Mouse (Mus musculus): ENCODE data around the gene P2ry12. TPM values are rescaled to one million over a fixed set of nuclear protein-coding genes. Genes with fewer than 3 reads are reported as not detected.

The P2ry12 gene
- total RNA-seq, 1 experiment, result 0.09 TPM

DNA sequence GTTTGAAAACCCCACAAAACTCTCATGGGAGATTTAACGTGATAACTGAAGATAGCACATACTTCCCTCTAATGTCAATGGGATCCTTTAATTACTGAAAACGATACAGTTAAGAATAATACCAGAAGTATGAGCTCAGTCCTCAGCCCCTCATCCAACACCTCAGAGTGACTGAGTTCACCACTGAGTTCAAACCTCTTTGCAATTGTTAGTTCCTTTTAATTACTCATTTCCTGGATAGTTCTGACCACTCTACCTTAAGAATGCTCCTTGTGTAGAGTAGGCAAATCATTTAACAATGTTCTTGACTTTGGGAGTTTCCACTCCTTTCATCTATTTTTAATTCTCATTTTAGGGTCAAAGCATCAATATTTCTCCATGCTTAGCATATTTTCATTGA is 43.3 kb downstream of the P2ry12 start:
- Histone ChIP-seq H3K9ac (ENCODE audit: insufficient read depth, low read depth, low read length, poor library complexity, severe bottlenecking) (no peak overlapping the region), H3K9me3 (ENCODE audit: control insufficient read depth, insufficient read depth, low read depth, low read length) (no peaks in the 10 kb centered on the region), H3K4me3 (ENCODE audit: insufficient read depth in 1 of 2, low read depth in 1 of 2, low read length in 2 of 2, poor library complexity in 1 of 2, severe bottlenecking in 1 of 2) (no peak overlapping the region), H3K36me3 (ENCODE audit: control insufficient read depth, insufficient read depth, low read length, poor library complexity, severe bottlenecking) (no peaks in the 10 kb centered on the region), H3K4me1 (ENCODE audit: control insufficient read depth in 2 of 2, insufficient read depth in 2 of 2, low read length in 2 of 2, poor library complexity in 1 of 2) (no peaks in the 10 kb centered on the region), H3K27ac (ENCODE audit: insufficient read depth, low read depth, low read length, poor library complexity, severe bottlenecking) (no peak overlapping the region)
- in situ Hi-C loops (cut with MboI; ENCODE audit: low sequenced_read_pairs in 2 of 2, unreplicated experiment in 2 of 2), result no loop called here
- no peak for DNase-seq (ENCODE audit: low read depth, low spot score)
- TF ChIP-seq HCFC1 (IDR thresholded peaks at IDR 0.05; ENCODE audit: borderline replicate concordance, insufficient read depth, low read length) (no peak), CHD2 (IDR thresholded peaks at IDR 0.05; ENCODE audit: low read depth, low read length) (no peak), MAFK (IDR thresholded peaks at IDR 0.05; ENCODE audit: insufficient read depth, low read depth, low read length) (no peak), ZC3H11A (IDR thresholded peaks at IDR 0.05; ENCODE audit: borderline replicate concordance, low read depth, low read length) (no peak), ZNF384 (IDR thresholded peaks at IDR 0.05; ENCODE audit: low read depth, low read length) (no peak)

DNA sequence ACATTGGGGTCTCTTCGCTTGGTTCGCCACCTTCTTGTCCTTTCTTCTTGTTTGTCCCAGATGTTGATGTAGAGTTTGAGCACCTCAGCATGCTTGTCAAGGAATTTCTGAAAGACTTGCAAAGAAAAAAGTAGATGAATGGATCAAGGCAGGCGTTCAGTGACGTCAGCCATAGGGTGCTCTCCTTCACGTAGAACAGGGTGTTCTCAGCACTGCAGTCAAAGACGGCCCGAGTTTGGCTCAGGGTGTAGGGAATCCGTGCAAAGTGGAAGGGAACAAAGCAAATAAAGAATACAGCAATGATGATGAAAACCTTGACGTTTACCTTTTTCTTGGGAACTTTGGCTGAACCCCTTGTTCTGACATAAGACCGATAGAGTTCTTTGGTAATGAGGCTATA is 45.5 kb downstream of the P2ry12 start:
- DNase-seq (ENCODE audit: low read depth, low spot score), result no peak
- H3K4me3 ChIP-seq (ENCODE audit: insufficient read depth in 1 of 2, low read depth in 1 of 2, low read length in 2 of 2, poor library complexity in 1 of 2, severe bottlenecking in 1 of 2), result no peak overlapping the region
- TF ChIP-seq HCFC1 (IDR thresholded peaks at IDR 0.05; ENCODE audit: borderline replicate concordance, insufficient read depth, low read length) (no peak), ZNF384 (IDR thresholded peaks at IDR 0.05; ENCODE audit: low read depth, low read length) (no peak), ZC3H11A (IDR thresholded peaks at IDR 0.05; ENCODE audit: borderline replicate concordance, low read depth, low read length) (no peak), CHD2 (IDR thresholded peaks at IDR 0.05; ENCODE audit: low read depth, low read length) (no peak), MAFK (IDR thresholded peaks at IDR 0.05; ENCODE audit: insufficient read depth, low read depth, low read length) (no peak)
- no peak overlapping the region for H3K9ac ChIP-seq (ENCODE audit: insufficient read depth, low read depth, low read length, poor library complexity, severe bottlenecking)
- H3K36me3 ChIP-seq (ENCODE audit: control insufficient read depth, insufficient read depth, low read length, poor library complexity, severe bottlenecking), result no peaks in the 10 kb centered on the region
- H3K4me1 ChIP-seq (ENCODE audit: control insufficient read depth in 2 of 2, insufficient read depth in 2 of 2, low read length in 2 of 2, poor library complexity in 1 of 2), result no peaks in the 10 kb centered on the region
- no peak overlapping the region for H3K27ac ChIP-seq (ENCODE audit: insufficient read depth, low read depth, low read length, poor library complexity, severe bottlenecking)
- no peaks in the 10 kb centered on the region for H3K9me3 ChIP-seq (ENCODE audit: control insufficient read depth, insufficient read depth, low read depth, low read length)
- in situ Hi-C loops (cut with MboI; ENCODE audit: low sequenced_read_pairs in 2 of 2, unreplicated experiment in 2 of 2), result no loop called here

DNA sequence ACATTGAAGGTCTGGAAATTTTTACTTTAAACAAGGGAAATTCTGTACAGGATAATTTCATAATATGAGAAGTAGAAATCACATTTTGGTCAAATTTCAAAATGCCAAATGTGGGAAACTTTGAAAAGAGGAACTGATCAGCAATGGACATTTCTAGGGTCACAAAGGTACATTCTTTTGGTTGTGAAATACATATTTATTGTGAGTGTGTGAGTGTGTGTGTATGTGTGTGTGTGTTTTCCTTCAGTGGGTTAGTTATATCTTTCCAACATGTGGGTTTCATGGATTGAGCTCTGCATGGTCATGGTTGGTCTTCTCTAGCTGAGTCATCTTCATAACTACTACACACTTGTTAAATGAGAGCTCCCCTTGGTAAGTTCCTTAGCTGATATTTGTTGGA is 50.3 kb downstream of the P2ry12 start:
- no peak overlapping the region for H3K27ac ChIP-seq (ENCODE audit: insufficient read depth, low read depth, low read length, poor library complexity, severe bottlenecking)
- no peak overlapping the region for H3K4me3 ChIP-seq (ENCODE audit: insufficient read depth in 1 of 2, low read depth in 1 of 2, low read length in 2 of 2, poor library complexity in 1 of 2, severe bottlenecking in 1 of 2)
- no peak for DNase-seq (ENCODE audit: low read depth, low spot score)
- TF ChIP-seq CHD2 (IDR thresholded peaks at IDR 0.05; ENCODE audit: low read depth, low read length) (no peak), ZNF384 (IDR thresholded peaks at IDR 0.05; ENCODE audit: low read depth, low read length) (no peak), MAFK (IDR thresholded peaks at IDR 0.05; ENCODE audit: insufficient read depth, low read depth, low read length) (no peak), HCFC1 (IDR thresholded peaks at IDR 0.05; ENCODE audit: borderline replicate concordance, insufficient read depth, low read length) (no peak), ZC3H11A (IDR thresholded peaks at IDR 0.05; ENCODE audit: borderline replicate concordance, low read depth, low read length) (no peak)
- in situ Hi-C loops (cut with MboI; ENCODE audit: low sequenced_read_pairs in 2 of 2, unreplicated experiment in 2 of 2), result no loop called here
- H3K36me3 ChIP-seq (ENCODE audit: control insufficient read depth, insufficient read depth, low read length, poor library complexity, severe bottlenecking), result no peaks in the 10 kb centered on the region
- no peak overlapping the region for H3K9ac ChIP-seq (ENCODE audit: insufficient read depth, low read depth, low read length, poor library complexity, severe bottlenecking)
- no peaks in the 10 kb centered on the region for H3K9me3 ChIP-seq (ENCODE audit: control insufficient read depth, insufficient read depth, low read depth, low read length)
- no peaks in the 10 kb centered on the region for H3K4me1 ChIP-seq (ENCODE audit: control insufficient read depth in 2 of 2, insufficient read depth in 2 of 2, low read length in 2 of 2, poor library complexity in 1 of 2)

DNA sequence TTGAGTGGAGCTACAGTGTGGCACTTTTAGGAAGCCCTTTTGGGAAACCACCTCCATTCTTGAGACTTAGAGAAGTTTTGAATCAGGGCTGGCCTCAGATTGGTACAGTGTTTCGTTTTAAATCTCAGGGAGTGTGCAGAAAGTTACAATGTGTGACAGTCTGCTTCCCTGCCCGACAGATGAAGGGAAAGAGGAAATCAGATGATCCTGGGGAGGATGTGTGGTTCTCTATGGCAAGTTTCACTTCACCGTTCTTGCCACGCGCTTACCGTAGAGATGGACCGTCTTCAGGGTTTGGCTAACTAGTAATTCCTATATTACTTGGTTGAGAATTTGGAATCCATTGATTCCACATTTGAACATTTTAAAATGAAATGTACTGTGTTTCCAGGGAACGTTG is 50.9 kb downstream of the P2ry12 start:
- in situ Hi-C loops (cut with MboI; ENCODE audit: low sequenced_read_pairs in 2 of 2, unreplicated experiment in 2 of 2), result no loop called here
- H3K9me3 ChIP-seq (ENCODE audit: control insufficient read depth, insufficient read depth, low read depth, low read length), result no peaks in the 10 kb centered on the region
- DNase-seq (ENCODE audit: low read depth, low spot score), result no peak
- H3K4me3 ChIP-seq (ENCODE audit: insufficient read depth in 1 of 2, low read depth in 1 of 2, low read length in 2 of 2, poor library complexity in 1 of 2, severe bottlenecking in 1 of 2), result no peak overlapping the region
- no peak overlapping the region for H3K27ac ChIP-seq (ENCODE audit: insufficient read depth, low read depth, low read length, poor library complexity, severe bottlenecking)
- no peak overlapping the region for H3K9ac ChIP-seq (ENCODE audit: insufficient read depth, low read depth, low read length, poor library complexity, severe bottlenecking)
- no peaks in the 10 kb centered on the region for H3K4me1 ChIP-seq (ENCODE audit: control insufficient read depth in 2 of 2, insufficient read depth in 2 of 2, low read length in 2 of 2, poor library complexity in 1 of 2)
- TF ChIP-seq MAFK (IDR thresholded peaks at IDR 0.05; ENCODE audit: insufficient read depth, low read depth, low read length) (no peak), ZC3H11A (IDR thresholded peaks at IDR 0.05; ENCODE audit: borderline replicate concordance, low read depth, low read length) (no peak), ZNF384 (IDR thresholded peaks at IDR 0.05; ENCODE audit: low read depth, low read length) (no peak), CHD2 (IDR thresholded peaks at IDR 0.05; ENCODE audit: low read depth, low read length) (no peak), HCFC1 (IDR thresholded peaks at IDR 0.05; ENCODE audit: borderline replicate concordance, insufficient read depth, low read length) (no peak)
- no peaks in the 10 kb centered on the region for H3K36me3 ChIP-seq (ENCODE audit: control insufficient read depth, insufficient read depth, low read length, poor library complexity, severe bottlenecking)

DNA sequence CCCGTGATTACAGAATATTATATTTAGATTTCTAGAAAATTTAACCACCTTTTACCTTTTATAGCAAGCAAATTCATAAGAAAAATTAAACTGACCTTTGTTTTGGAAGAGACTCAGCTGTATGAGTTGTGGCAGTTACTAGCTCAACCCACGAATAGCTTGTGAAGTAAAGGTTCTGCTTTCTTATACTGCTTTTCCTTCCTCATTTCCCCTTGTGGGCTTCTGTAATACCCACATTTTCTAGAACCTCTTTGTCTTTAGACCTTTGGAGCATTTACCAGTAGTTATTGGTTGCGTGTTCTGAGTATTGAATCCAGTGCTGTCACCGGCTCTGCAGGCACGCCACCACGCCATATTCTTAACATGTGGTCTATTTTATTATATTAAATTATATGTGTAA is 51.9 kb downstream of the P2ry12 start, which contains the start of gene P2ry13:
P2ry13 (minus strand) TSS at position 156 of the 400 bp plus-strand sequence.
- DNase-seq (ENCODE audit: low read depth, low spot score), result no peak
- Histone ChIP-seq H3K9me3 (ENCODE audit: control insufficient read depth, insufficient read depth, low read depth, low read length) (no peaks in the 10 kb centered on the region), H3K9ac (ENCODE audit: insufficient read depth, low read depth, low read length, poor library complexity, severe bottlenecking) (no peak within 1 kb of the TSS), H3K4me3 (ENCODE audit: insufficient read depth in 1 of 2, low read depth in 1 of 2, low read length in 2 of 2, poor library complexity in 1 of 2, severe bottlenecking in 1 of 2) (no peak within 1 kb of the TSS), H3K27ac (ENCODE audit: insufficient read depth, low read depth, low read length, poor library complexity, severe bottlenecking) (no peak within 1 kb of the TSS; the same call in 1 of the 2 replicates), H3K36me3 (ENCODE audit: control insufficient read depth, insufficient read depth, low read length, poor library complexity, severe bottlenecking) (no peaks in the 10 kb centered on the region), H3K4me1 (ENCODE audit: control insufficient read depth in 2 of 2, insufficient read depth in 2 of 2, low read length in 2 of 2, poor library complexity in 1 of 2) (no peaks in the 10 kb centered on the region)
- no peak for TF ChIP-seq ZNF384 (IDR thresholded peaks at IDR 0.05; ENCODE audit: low read depth, low read length)
- TF ChIP-seq MAFK (IDR thresholded peaks at IDR 0.05; ENCODE audit: insufficient read depth, low read depth, low read length), result no peak
- in situ Hi-C loops (cut with MboI; ENCODE audit: low sequenced_read_pairs in 2 of 2, unreplicated experiment in 2 of 2), result no loop called here
